Mouse (Mus musculus) central nervous system, embryonic 11.5 days (tissue): ENCODE results near the gene Olfr1089. TPM values are rescaled to one million over a fixed set of nuclear protein-coding genes. Genes with fewer than 3 reads are reported as not detected.

ENCODE experiments used
- polyA plus RNA-seq: library from polyadenylated mRNA; depleted of rRNA; stranded (reverse); fragments of >200 nt; gene quantifications from 2 replicates; pipeline ENCODE4 v1.2.3, GENCODE M21; 2012; rRNA removed

The Olfr1089 gene
- not detected in 2 replicates for polyA plus RNA-seq

GRCm38 (mm10) chr2:86733601-86734000 lies at the start of gene Olfr1089:
TSS of gene Olfr1089 (minus strand) at chr2:86733701.

DNA sequence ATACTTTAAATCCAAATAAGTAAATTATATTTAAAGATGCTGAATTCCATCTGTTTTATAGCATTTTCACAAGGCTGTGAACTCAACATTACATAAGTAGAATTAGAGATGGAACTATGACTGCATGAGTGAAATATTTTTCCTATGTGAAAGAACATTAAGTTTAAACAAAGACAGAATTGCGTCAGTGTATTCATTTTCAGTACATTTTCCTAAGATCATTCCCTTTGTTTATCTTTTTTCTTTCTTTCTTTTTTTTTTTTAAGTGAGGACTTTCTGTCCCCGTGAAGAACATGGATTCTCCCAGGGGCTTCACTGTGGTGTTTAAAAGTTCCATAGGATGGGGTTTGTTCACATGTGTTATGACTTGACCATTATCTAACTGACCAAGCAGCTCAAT lies 48.7 kb upstream of the Olfr1089 start, which contains the start of gene Olfr1093:
Olfr1093 (plus strand) TSS at position 301 of the 400 bp plus-strand sequence.

GRCm38 (mm10) chr2:86758893-86759292 lies 25.4 kb upstream of the Olfr1089 start, which contains the start of gene Olfr1090:
TSS of gene Olfr1090 (minus strand) at chr2:86758993.

GRCm38 (mm10) chr2:86698295-86698694 lies 35.2 kb downstream of the Olfr1089 start, which contains the start of gene Olfr1087:
TSS of gene Olfr1087 (minus strand) at chr2:86698395.

Other genes starting within 250 kb of the Olfr1089 start
- not detected in 2 replicates for gene Olfr228, start 246.3 kb downstream of the Olfr1089 start, polyA plus RNA-seq
- gene Olfr1076, start 225.2 kb downstream of the Olfr1089 start, polyA plus RNA-seq = not detected in 2 replicates
- not detected in 2 replicates for gene Olfr1079, start 191.2 kb downstream of the Olfr1089 start, polyA plus RNA-seq
- gene Olfr1080, start 175.5 kb downstream of the Olfr1089 start, polyA plus RNA-seq = not detected in 2 replicates
- not detected in 2 replicates for gene Olfr1082, start 134.7 kb downstream of the Olfr1089 start, polyA plus RNA-seq
- gene Olfr1084, start 94.0 kb downstream of the Olfr1089 start, polyA plus RNA-seq = not detected in 2 replicates
- not detected in 2 replicates for gene Olfr1085, start 71.7 kb downstream of the Olfr1089 start, polyA plus RNA-seq
- gene Olfr1086, start 53.6 kb downstream of the Olfr1089 start, polyA plus RNA-seq = not detected in 2 replicates
- gene Olfr1087, start 35.3 kb downstream of the Olfr1089 start, polyA plus RNA-seq = not detected in 2 replicates
- not detected in 2 replicates for gene Olfr1090, start 25.3 kb upstream of the Olfr1089 start, polyA plus RNA-seq
- not detected in 2 replicates for gene Olfr1093, start 48.8 kb upstream of the Olfr1089 start, polyA plus RNA-seq
- not detected in 2 replicates for gene Olfr141, start 76.3 kb upstream of the Olfr1089 start, polyA plus RNA-seq
- gene Olfr1094, start 91.0 kb upstream of the Olfr1089 start, polyA plus RNA-seq = not detected in 2 replicates
- gene Olfr1095, start 118.0 kb upstream of the Olfr1089 start, polyA plus RNA-seq = not detected in 2 replicates
- gene Gm13723, start 141.1 kb upstream of the Olfr1089 start, polyA plus RNA-seq = not detected in 2 replicates
- gene Olfr1097, start 158.5 kb upstream of the Olfr1089 start, polyA plus RNA-seq = not detected in 2 replicates
- not detected in 2 replicates for gene Olfr1098, start 190.8 kb upstream of the Olfr1089 start, polyA plus RNA-seq
- gene Olfr1099, start 227.0 kb upstream of the Olfr1089 start, polyA plus RNA-seq = not detected in 2 replicates
- gene Olfr1100, start 246.3 kb upstream of the Olfr1089 start, polyA plus RNA-seq = not detected in 2 replicates